Mouse (Mus musculus): ENCODE data around the gene Bcas3.

The Bcas3 gene

GRCm38 (mm10) chr11:85760486-85761141 is 407.6 kb downstream of the Bcas3 start:
- DNase-seq = peak; percentile 28

GRCm38 (mm10) chr11:85761170-85761569 is 408.2 kb downstream of the Bcas3 start:
- DNase-seq = no peak

GRCm38 (mm10) chr11:85763655-85764054 is 410.7 kb downstream of the Bcas3 start:
- no peak for DNase-seq

- no peak for DNase-seq
These were observed 413.2 kb downstream of the Bcas3 start for GRCm38 (mm10) chr11:85766106-85766723.

DNA sequence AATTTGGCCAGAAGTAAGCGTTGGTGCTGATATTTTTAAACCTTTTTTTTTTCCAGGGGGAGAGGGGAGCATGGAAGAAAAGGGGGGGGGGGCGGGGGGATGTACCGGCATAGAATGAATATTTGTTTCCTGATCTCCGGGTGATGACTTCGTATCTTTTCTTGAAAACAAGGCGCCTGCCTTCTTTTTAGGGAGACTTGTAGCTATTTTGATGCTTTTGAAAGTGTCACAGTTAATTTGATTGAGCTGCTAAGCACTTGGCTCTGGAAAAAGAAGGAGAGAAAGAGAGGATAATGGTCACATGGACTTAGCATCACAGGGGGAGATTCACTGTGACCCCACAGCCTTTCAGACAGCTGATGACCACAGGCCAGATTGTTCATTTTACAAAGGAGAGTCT is 413.8 kb downstream of the Bcas3 start:
- DNase-seq = no peak

GRCm38 (mm10) chr11:85769740-85770139 is 416.8 kb downstream of the Bcas3 start:
- DNase-seq = no peak

DNA sequence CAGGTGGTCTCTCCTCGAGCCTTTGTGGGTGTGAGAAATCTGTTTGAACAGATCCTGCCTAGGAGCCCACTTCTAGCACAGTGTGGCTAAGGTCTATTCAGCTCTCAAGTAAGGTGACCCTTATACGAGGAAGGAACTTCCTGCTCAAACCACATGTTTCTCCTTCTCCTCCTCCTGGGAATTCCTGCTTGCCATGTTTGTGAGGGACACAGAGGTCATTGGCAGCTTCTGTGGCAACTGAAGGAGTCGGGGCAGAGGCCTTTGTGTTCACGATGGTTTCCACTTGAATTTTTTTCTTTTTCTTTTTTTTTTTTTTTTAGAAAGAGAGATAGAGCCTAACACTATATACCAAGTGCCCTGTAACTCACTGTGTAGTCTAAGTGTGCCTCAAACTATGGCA is 420.4 kb downstream of the Bcas3 start:
- DNase-seq = no peak

DNA sequence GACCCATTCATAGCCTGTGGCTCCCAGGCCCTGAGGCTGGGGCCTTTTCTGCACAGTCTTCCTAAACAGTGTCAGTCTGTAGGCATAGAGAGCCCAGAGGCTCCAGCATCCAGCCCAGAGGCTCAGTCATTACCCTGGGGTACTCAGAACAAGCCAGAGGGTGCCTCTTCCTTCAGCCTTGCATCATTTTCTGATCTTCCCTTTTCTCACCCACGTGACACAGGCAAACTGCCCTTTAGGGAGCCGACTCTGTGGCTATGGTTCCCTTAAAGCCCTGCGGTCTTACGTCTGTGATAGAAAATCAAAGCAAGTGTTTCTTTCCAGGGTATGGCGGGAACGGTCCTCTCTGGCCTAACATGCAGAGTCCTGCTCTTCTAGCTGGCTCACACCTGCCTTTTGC is 421.7 kb downstream of the Bcas3 start:
- no peak for DNase-seq

DNA sequence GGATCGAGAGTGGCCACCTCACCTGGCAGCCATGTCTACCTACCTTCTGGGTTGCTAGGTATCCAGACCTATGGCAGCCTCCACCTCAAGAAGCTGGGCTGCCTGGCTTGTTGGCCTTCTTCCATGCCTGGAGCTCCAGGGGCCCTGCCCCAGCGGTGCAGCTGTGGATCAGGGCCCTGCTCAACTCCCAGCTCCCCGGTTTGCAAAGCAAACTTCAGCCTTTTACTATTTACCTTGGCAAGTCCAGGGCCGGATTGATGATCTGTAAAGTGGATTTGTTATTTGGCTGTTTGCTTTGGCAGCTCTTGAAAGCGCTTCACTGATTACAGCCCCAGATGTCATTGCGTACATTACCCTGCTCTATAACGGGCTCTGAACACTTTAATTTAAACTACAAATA is 422.5 kb downstream of the Bcas3 start:
- peak; percentile 41 for DNase-seq

DNA sequence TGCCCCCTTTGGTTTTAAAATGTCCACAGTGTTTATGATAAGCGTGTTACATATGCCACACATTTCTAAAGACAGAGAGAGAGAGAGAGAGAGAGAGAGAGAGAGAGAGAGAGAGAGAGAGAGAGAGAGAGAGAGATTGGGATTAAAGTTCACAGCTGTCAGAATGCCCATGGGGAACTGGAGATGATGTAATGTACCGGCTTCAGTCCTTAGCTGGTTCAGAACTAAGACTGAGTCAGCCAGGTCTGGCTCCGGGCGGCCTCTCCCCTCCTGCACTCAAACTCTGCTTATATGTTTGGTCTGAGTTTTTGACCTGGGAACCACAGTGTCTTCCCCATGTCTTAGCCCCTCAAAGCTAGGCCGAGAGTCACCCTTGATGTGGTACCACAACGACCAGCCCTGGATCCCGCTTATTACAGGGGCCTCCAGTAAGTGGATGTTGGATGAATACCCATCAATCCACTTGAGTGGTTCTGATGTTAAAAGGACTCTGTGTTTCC is 423.9 kb downstream of the Bcas3 start:
- no peak for DNase-seq

- DNase-seq = no peak
These were observed 425.0 kb downstream of the Bcas3 start for GRCm38 (mm10) chr11:85777950-85778349.

DNA sequence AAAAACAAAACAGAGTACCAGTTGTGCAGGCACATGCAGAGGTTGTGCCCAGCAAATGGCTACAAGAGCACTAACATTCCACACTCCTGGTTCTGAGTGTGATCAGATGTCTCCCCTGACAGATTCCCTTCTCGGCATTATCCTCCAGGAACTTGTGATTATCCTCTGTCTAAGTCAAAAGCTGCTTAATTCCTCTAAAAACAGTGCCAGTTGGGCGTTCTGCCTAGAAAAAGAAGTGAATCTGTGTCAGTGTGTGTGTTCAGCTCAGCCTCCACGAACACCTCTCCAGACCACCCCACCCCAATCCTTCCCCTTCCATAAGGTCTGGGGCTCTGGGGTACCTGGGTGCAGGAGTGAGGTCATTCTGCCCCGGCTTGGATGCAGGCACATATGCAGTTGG is 427.3 kb downstream of the Bcas3 start:
- DNase-seq = no peak

- DNase-seq = no peak
These were observed 433.2 kb downstream of the Bcas3 start for GRCm38 (mm10) chr11:85786113-85786718.

- DNase-seq = no peak
These were observed 436.8 kb downstream of the Bcas3 start for GRCm38 (mm10) chr11:85789750-85790149.

DNA sequence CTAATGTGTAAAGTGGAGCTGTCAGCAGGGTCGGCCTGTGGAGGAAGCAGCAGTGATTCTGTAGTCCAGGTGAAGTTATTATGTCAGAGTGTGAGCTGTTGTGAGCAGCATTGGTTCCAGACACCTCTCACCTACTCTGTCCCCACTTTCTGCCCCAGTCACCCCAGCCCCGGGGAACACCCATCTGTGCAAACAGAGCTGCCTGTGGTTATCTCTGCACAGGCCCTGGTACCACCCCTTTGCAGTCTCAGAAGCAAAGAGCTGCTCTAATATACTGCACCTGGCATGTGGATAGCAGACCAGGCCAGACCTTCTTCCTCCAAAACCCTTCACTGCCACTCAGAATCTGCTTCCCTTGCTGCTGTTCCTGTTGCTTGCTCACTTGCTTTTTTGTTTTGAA is 437.3 kb downstream of the Bcas3 start:
- peak; percentile 92 for DNase-seq

DNA sequence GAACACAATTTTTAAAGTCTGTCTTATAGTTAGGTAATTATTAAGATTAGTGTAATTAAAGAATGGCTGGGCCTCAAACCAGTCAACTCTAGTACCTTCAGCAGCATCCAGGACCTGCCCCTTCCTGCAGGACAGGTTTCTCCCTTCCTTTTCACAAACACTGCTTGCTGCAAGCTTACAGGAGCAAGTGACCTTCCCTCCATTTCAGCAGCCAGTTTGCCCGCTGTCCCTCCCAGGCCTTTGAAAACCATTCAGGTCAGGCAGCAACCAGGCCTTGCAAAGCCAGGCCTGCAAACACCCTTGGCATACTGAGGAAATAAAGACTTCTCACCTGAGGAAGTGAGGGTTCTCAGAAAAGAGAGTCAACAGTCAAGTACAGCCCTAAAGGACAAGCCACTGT is 438.2 kb downstream of the Bcas3 start:
- DNase-seq = no peak

- DNase-seq = no peak
These were observed 439.7 kb downstream of the Bcas3 start for GRCm38 (mm10) chr11:85792534-85793215.

DNA sequence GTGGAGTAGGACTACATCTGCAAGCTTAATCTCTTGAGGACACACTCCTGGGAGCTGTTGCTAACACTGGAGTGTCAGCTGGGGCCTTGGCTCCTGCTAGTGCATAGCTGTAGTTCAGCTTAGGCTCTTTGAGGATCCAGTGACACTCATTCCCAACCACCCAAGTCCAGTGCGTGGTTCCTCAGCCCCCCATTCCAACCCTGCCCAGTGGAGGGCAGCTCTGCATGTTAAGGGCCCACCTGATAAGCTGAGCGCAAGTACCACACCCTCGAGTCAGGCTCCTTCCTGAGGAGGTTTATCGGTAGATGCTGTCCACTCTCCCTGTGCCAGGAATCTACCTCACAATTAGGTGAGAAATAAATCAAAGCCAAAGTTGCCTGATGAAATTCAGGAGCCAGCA is 446.5 kb downstream of the Bcas3 start:
- DNase-seq = peak; percentile 84

- DNase-seq = peak; percentile 87
These were observed 446.9 kb downstream of the Bcas3 start for GRCm38 (mm10) chr11:85799856-85800255.

DNA sequence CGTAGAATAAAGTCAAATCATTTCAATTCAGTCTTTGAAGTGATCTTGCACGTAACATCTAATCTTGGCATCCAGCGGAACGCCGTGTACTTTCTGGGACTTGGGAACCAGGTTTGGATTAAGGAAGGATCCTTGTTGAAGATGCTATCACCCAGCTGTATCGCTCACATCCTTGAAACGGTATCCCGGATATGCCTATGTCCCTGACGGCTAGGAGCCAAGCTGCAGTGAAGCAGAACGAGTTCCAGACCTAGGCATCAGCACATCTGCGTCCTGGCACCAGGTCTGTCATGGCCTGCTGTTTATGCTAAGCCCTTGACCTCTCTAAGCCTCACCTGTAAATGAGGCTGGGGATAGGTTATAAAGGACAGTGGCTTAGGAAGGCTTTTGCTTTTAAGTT is 447.4 kb downstream of the Bcas3 start:
- no peak for DNase-seq

DNA sequence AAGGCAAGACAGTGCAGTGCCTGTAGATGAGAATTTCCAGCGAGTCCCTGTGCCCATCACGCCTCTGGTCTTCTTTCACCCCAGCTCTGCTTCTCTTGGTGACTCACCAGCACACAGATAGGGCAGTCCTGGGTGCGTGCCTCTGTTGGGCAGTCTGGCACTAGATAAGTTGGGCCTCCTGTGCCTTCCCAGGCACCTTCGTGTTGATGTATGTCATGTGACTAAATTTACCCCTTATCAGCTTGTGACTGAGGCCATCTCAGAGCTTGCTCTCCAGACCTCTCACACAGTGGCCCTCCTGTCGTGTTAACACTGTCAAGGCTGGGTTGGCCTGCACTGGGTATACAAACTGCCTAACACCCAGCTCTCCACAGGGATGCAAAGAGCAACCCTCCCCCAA is 451.1 kb downstream of the Bcas3 start:
- DNase-seq = peak; percentile 91

DNA sequence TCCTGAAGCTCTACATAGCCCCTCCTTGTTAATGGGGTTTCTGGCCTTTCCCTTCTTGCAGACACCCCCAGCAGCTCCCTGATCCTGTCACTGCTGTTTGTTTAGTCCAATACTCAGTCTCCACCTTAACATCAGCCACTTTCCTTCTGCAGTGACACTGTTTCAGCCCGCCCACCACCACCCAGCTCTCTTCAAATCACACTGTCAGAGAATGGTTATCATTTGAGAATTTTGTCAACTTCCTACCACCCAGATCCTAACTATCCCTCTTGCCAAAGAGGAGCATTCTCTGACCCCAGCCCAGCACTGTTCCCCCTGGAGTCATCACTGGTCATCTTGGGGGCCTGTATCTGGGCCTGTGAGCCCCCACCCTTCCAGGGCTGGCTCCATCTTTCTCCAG is 452.8 kb downstream of the Bcas3 start:
- no peak for DNase-seq

GRCm38 (mm10) chr11:85807353-85807752 is 454.4 kb downstream of the Bcas3 start:
- no peak for DNase-seq

DNA sequence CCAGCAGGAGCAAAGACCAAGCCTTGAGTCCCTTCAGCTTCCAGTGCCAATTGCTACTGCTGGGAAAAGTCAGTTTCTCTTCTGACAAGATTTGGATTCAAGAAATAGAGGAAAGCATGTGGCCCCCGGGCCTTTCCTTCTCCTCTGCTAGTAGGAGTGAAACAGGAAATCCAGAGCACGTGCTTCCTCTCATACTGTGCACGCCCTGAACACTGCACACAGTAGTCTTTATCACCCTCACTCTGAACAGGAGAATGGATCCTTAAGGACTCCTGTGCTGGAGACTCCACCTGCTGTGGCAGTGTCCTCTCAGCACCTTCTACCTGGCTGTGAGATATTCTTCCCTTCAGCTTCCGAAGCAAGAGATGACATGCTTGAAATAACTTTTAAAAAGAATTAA is 458.3 kb downstream of the Bcas3 start:
- no peak for DNase-seq

All from liver (tissue).